31 mouse cellular contexts compared by ENCODE assay signal in the genomic region with DNA sequence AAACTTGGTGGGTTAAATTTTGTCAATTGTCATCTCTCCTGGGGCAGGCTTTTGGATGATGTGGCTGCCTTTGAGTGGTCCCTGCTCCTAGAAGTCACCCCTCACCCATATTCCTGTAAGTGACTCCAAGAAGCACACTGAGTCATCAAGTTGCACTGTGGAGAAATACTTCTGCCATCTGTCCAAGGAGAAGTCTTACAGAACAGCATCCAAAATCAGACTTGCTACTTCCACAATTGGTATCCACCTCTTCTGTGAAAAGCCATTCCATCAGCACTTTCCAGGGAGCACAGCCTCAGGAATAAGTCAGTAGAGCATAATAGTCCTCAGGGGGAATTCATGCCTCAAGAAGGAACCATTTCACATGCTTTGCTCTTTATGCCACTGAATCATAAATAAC. TPM values are rescaled to one million over a fixed set of nuclear protein-coding genes. Genes with fewer than 3 reads are reported as not detected.
"Had no signal": no experiment of that assay in that cellular context is flagged by ENCODE, and none has a peak within 500 bp of the region (broad histone marks: within the 10 kb centered on the region; RNA-seq: fewer than 3 reads in every experiment).

No protein-coding gene starts in this region.

RNA-seq across cellular contexts. Expression of a gene that starts 6.3 kb away (rescaled TPM):
- total RNA-seq: gastrocnemius, adult 18-20 months; gastrocnemius, adult 8-10 months; gastrocnemius, postnatal 14 days; gastrocnemius, postnatal 36 days; heart, adult 18-20 months; heart, adult 8-10 months; heart, postnatal 10 days; heart, postnatal 25 days; heart, postnatal 4 days; layer of hippocampus, adult 2 months; layer of hippocampus, postnatal 25 days; left cerebral cortex, postnatal 25 days had no signal
- polyA plus RNA-seq: gonadal fat pad, adult 2 months; heart, embryonic 10.5 days; heart, embryonic 12.5 days; heart, embryonic 14.5 days; heart, embryonic 16.5 days; hindbrain, embryonic 10.5 days; hindbrain, embryonic 12.5 days; hindbrain, embryonic 14.5 days; hindbrain, embryonic 16.5 days; inflammation-experienced regulatory T-cells, adult 6 months; intestine, embryonic 15.5 days; intestine, postnatal 0 days; kidney, embryonic 14.5 days; kidney, embryonic 16.5 days; limb, embryonic 11.5 days; limb, embryonic 13.5 days; limb, embryonic 15.5 days; liver, adult 2 months; liver, embryonic 12.5 days had no signal
